Mouse (Mus musculus): ENCODE measurements at regions not wholly inside any gene's neighbourhood (a gene's known extent, or its start where the extent isn't known, plus 50 kb on each side); places are given as distances from the start of the nearest gene placed in this dataset.

DNA sequence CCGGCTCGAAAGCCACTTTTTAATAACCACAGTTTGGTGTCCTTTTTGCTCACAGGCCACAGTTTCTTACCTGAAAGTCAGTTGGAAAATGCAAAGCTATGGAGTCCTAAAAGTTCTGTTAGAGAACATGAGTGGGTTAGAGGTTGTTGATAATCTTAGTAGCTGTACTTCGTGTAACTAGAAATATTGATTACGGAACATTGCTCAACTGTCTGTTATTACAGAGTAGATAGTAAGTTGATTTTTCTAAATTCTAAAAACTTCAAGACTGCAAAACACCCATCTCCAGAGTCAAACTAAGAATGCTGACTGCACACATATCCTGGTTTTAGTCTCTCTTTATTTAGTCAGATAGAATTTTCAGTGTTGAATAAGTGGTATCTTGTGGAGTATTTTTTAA is 111.0 kb downstream of the Slc38a4 start:
- ChIA-PET CTCF (interaction anchor here in 2 of 4 experiments (1.1 to 6.3 kb wide), 4 partner anchors 7 to 9 kb away, joined by 3 to 79 read pairs (median 4); no protein-coding TSS in a partner anchor), POLR2A (interaction anchor here in 1 of 4 experiments (1.1 kb wide), 1 partner anchor 855 kb away, joined by 3 read pairs; no protein-coding TSS in a partner anchor)

- POLR2A ChIA-PET = interaction anchor here in 1 of 4 experiments (0.7 kb wide), 1 partner anchor 87 kb away, joined by 4 read pairs; no protein-coding TSS in a partner anchor
- CTCF ChIA-PET = no interaction called here
Measured at GRCm38 (mm10) chr15:96942651-96943050, 113.1 kb downstream of the Slc38a4 start.

GRCm38 (mm10) chr15:96938406-96938805 is 117.3 kb downstream of the Slc38a4 start:
- ChIA-PET POLR2A (interaction anchor here in 1 of 4 experiments (0.7 kb wide), 1 partner anchor 99 kb away, joined by 4 read pairs; no protein-coding TSS in a partner anchor), CTCF (interaction anchor here in 3 of 4 experiments (0.6 to 4.5 kb wide), 7 partner anchors 8 to 431 kb away, joined by 3 to 79 read pairs (median 5); no protein-coding TSS in a partner anchor)

- CTCF ChIA-PET = interaction anchor here (0.6 to 4.5 kb wide), 21 partner anchors 9 to 644 kb away, joined by 3 to 79 read pairs (median 6); no protein-coding TSS in a partner anchor
- POLR2A ChIA-PET = interaction anchor here in 1 of 4 experiments (1.2 kb wide), 1 partner anchor 32 kb away, joined by 3 read pairs; no protein-coding TSS in a partner anchor
Measured at GRCm38 (mm10) chr15:96937623-96938022, 118.1 kb downstream of the Slc38a4 start.

GRCm38 (mm10) chr15:96936705-96937346 is 118.9 kb downstream of the Slc38a4 start:
- ChIA-PET POLR2A (interaction anchor here (0.5 to 1.8 kb wide), 14 partner anchors 11 to 401 kb away, joined by 3 to 13 read pairs (median 4); no protein-coding TSS in a partner anchor), CTCF (interaction anchor here (0.5 to 4.5 kb wide), 170 partner anchors 8 to 1289 kb away, joined by 3 to 79 read pairs (median 4); partner anchors contain the start of genes Scaf11 (in 2 of the 4) and Tmem106c (in 1 of the 4))

DNA sequence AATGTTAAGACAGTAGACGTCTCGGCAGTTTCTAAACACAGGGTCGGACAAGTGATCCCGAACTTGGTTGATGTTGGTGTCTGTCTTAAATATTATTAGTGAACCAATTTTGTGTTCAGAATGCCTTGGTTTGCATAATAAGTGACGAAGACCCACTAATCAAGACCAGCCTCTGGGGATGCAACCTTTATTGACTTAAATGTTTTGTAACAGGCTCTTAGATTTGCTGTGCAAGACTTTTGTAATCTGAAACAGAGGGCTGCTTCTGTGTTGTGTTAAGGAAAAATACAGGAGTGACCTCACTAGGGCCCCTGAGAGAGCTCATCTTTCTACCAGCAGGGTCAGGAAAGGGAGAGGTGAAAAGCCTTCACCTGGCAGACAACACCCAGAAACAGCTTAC is 119.5 kb downstream of the Slc38a4 start:
- CTCF ChIA-PET = interaction anchor here (0.5 to 4.5 kb wide), 146 partner anchors 9 to 1213 kb away, joined by 3 to 79 read pairs (median 4); partner anchors contain the start of genes Scaf11 (in 1 of the 4) and Tmem106c (in 1 of the 4)
- POLR2A ChIA-PET = interaction anchor here (0.7 to 1.8 kb wide), 12 partner anchors 11 to 231 kb away, joined by 3 to 13 read pairs (median 5); no protein-coding TSS in a partner anchor

DNA sequence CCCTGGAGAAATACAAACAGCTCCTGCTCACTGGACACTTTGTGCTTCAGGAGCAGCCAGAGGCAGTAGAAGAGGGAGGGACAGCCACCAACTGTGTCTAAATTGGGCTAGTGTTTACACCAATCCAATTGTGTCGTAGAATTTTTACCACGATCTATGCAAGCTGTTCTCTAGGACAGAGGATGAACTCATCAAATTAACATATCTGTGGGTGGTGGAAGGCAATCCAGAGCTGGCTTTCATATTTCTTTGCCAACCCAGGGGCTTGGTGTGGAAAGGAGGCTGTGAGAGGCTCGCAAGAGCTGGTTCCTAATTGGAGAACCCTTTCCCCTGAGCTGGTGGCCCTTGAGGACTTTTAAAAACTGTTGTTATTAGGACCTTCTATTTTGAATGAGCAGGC is 122.3 kb downstream of the Slc38a4 start:
- ChIA-PET CTCF (no interaction called here), POLR2A (no interaction called here)

- ChIA-PET CTCF (interaction anchor here in 2 of 4 experiments (0.8 kb wide), 2 partner anchors 157 to 1606 kb away, joined by 3 read pairs; no protein-coding TSS in a partner anchor), POLR2A (interaction anchor here in 1 of 4 experiments (1.1 kb wide), 1 partner anchor 210 kb away, joined by 3 read pairs; no protein-coding TSS in a partner anchor)
Measured at GRCm38 (mm10) chr15:96930531-96930930, 125.2 kb downstream of the Slc38a4 start.

DNA sequence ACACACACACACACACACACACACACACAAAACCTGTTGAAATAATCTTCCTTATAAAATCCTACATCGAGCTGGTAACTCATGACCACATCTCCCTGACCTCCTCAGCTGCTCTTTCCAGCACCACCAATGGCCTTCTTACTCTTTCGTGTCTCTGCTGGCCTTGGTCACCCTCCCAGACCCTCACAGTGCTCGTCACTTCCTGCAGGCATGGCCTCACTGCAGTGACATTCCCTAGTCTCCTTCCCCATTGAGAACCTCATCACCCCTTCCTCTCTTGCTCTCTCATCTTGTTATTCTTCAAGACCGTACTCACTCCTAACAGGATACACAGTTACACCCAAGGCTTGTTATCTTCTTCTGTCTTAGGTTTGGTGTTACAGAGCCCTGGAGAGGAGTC is 126.0 kb downstream of the Slc38a4 start:
- ChIA-PET CTCF (no interaction called here), POLR2A (interaction anchor here in 1 of 4 experiments (1.1 to 1.3 kb wide), 2 partner anchors 211 to 218 kb away, joined by 3 read pairs; no protein-coding TSS in a partner anchor)

DNA sequence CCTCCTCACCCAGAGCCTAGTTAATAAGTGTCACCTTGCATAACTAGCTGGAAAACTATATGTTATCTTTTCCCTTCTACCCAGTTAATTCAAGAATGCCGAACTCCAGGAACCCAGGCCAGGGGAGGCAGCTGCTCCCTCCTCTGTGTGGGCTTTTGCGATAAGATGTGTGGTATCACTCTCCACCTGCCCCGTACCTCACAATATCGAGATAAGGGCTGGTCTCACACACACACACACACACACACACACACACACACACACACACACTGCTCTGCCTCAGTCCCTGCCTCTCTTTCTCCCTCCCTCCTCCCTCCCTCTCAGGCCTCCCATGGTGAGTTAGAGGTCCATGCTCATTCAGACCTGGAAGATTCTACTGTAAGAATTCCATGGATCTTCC is 127.1 kb downstream of the Slc38a4 start:
- POLR2A ChIA-PET = interaction anchor here in 2 of 4 experiments (0.5 to 1.3 kb wide), 3 partner anchors 89 to 217 kb away, joined by 3 to 9 read pairs (median 5); no protein-coding TSS in a partner anchor
- CTCF ChIA-PET = interaction anchor here in 1 of 4 experiments (2.0 kb wide), 1 partner anchor 8 kb away, joined by 9 read pairs; no protein-coding TSS in a partner anchor

- CTCF ChIA-PET = interaction anchor here (1.3 to 2.0 kb wide), 4 partner anchors 9 to 420 kb away, joined by 3 to 9 read pairs (median 6); no protein-coding TSS in a partner anchor
- POLR2A ChIA-PET = interaction anchor here in 1 of 4 experiments (0.8 kb wide), 1 partner anchor 361 kb away, joined by 3 read pairs; no protein-coding TSS in a partner anchor
Measured at GRCm38 (mm10) chr15:96927674-96928073, 128.1 kb downstream of the Slc38a4 start.

GRCm38 (mm10) chr15:96926660-96927059 is 129.1 kb downstream of the Slc38a4 start:
- ChIA-PET POLR2A (no interaction called here), CTCF (interaction anchor here (0.7 to 2.0 kb wide), 4 partner anchors 10 to 419 kb away, joined by 3 to 9 read pairs (median 6); no protein-coding TSS in a partner anchor)

DNA sequence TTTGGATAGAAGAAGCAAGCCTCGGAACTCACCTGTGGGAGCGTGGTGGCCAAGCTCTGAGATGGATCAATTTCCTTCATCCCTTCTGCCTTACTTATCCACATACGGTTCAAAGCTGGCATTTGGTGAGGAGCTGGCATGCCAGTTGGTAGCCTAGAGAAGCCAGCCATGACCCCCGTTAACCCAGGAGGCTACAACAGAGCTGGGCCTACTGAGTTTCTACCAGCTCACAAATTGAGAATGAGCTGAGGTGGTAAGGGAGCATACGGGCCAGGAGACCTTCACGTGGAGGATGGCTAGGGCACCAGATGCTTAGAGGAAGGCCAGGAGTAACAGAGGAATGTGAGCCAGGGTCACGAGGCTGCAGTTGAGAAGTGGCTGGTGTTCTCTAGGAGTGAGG is 139.2 kb downstream of the Slc38a4 start:
- CTCF ChIA-PET = no interaction called here
- POLR2A ChIA-PET = interaction anchor here in 1 of 4 experiments (0.6 kb wide), 2 partner anchors 121 to 253 kb away, joined by 3 read pairs; no protein-coding TSS in a partner anchor

DNA sequence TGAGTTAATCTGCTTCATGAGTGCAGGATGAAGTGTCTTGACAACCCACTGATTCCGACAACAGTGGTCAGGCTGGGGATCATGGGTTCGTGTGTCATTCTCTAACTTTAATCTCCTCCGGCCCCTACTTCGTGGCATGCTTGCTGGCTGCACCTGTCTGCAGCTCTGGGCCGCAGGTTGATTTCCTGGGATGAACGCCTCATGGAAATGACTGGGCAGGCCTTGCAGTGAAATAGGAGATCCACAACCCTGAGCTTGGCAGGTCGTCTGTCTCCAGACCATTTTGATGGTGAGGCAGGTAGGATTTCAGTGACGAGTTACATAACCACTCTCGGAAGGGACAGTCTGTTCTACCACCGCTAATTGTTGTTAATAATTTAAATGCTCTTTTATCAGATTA is 140.2 kb downstream of the Slc38a4 start:
- CTCF ChIA-PET = interaction anchor here in 2 of 4 experiments (0.6 to 1.5 kb wide), 3 partner anchors 21 to 423 kb away, joined by 3 read pairs; no protein-coding TSS in a partner anchor

GRCm38 (mm10) chr15:96914988-96915387 is 140.8 kb downstream of the Slc38a4 start:
- CTCF ChIA-PET = interaction anchor here in 3 of 4 experiments (0.6 to 1.5 kb wide), 4 partner anchors 22 to 1267 kb away, joined by 3 to 6 read pairs (median 3); no protein-coding TSS in a partner anchor
- POLR2A ChIA-PET = no interaction called here

More for the DNA sequence above, 140.2 kb downstream of the Slc38a4 start:
- POLR2A ChIA-PET = no interaction called here

GRCm38 (mm10) chr15:96905520-96905919 is 150.2 kb downstream of the Slc38a4 start:
- POLR2A ChIA-PET = interaction anchor here in 1 of 4 experiments (1.2 kb wide), 1 partner anchor 48 kb away, joined by 3 read pairs; no protein-coding TSS in a partner anchor
- CTCF ChIA-PET = interaction anchor here in 2 of 4 experiments (0.5 to 1.4 kb wide), 3 partner anchors 31 to 628 kb away, joined by 3 to 9 read pairs (median 4); no protein-coding TSS in a partner anchor

DNA sequence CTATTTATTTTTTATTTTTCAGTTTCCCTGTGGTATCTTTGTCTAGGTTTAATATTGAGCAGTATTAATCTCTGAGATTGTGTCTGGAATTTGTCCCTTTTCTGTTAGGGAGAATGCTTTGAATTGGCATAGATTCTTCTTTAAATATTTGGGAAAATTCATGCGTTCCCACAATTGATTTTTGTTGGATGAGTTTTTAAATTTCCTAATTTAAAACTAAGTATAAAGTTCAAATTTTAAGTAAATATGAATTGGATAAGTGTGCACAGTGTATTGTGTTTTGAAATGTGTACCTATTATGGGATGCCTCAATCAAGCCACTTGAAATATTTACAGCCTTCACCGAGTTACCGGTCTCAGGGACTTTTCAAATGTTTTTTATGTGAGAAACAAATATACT is 152.3 kb downstream of the Slc38a4 start:
- ChIA-PET POLR2A (no interaction called here), CTCF (no interaction called here)

DNA sequence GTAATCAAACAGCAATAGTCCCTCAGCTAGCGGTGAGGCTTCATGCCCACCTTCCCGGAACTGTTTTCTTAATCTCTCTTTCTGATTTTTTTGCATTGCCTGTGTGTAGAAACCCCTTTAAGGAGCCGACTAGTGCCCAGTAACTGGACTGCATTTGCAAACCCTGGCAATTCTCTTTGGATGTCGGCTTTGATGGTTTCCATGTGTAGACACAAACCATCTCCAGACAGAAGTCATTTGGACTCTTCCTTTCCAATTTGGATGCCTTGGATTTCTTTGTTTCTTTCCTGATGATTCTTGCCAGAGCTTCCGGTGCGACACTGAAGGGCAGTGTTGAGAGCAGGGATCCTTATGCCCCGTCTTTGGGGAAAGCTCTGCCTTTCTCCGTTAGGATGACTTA is 153.0 kb downstream of the Slc38a4 start:
- POLR2A ChIA-PET = no interaction called here
- CTCF ChIA-PET = no interaction called here

- ChIA-PET POLR2A (no interaction called here), CTCF (interaction anchor here in 1 of 4 experiments (1.0 kb wide), 1 partner anchor 35 kb away, joined by 3 read pairs; no protein-coding TSS in a partner anchor)
Measured at GRCm38 (mm10) chr15:96901616-96902015, 154.1 kb downstream of the Slc38a4 start.
